Mouse (Mus musculus) hindbrain, embryonic 16.5 days (tissue): Measurements from ENCODE around the gene Prss21. TPM values are rescaled to one million over a fixed set of nuclear protein-coding genes. Genes with fewer than 3 reads are reported as not detected.
"Not testable (repeated sequence)": the region's sequence is repeated elsewhere in the genome, so short reads cannot be mapped to it uniquely, and the experiment has no call there.

Experiments
- ATAC-seq: fragments of 200-750 bp; cut with Nextera tagmentation; 2 replicates; pipeline ENCODE4 v1.8.0; 2017; ENCODE audit warnings: moderate TSS enrichment, moderate library complexity
- H3K27ac ChIP-seq: fragments of 300-500 bp; sonication (generic); 2 replicates; pipeline ENCODE4 v1.5.1; 2014; ENCODE audit warnings: low read depth, mild to moderate bottlenecking, control low read depth, low read length, moderate library complexity
- H3K27me3 ChIP-seq: fragments of 300-500 bp; sonication (generic); replicated peaks from 2 replicates; pipeline ENCODE4 v1.6.1; 2014; ENCODE audit warnings: low read length; ENCODE audit not compliant: control insufficient read depth, insufficient read depth
- H3K36me3 ChIP-seq: fragments of 300-500 bp; sonication (generic); 2 replicates; pipeline ENCODE4 v1.6.1; 2014; ENCODE audit warnings: mild to moderate bottlenecking, low read length, moderate library complexity, mixed read lengths; ENCODE audit not compliant: control insufficient read depth, insufficient read depth
- H3K4me1 ChIP-seq: fragments of 300-500 bp; sonication (generic); 2 replicates; pipeline ENCODE4 v1.6.1; 2014; ENCODE audit warnings: low read depth, low read length; ENCODE audit not compliant: control insufficient read depth, insufficient read depth
- H3K4me2 ChIP-seq: fragments of 300-500 bp; sonication (generic); 2 replicates; pipeline ENCODE4 v1.6.1; 2014; ENCODE audit warnings: mild to moderate bottlenecking, low read length, control low read depth, moderate library complexity
- H3K4me3 ChIP-seq: fragments of 300-500 bp; sonication (generic); 2 replicates; pipeline ENCODE4 v1.5.1; 2014; ENCODE audit warnings: mild to moderate bottlenecking, low read length, control low read depth, moderate library complexity
- H3K9ac ChIP-seq: fragments of 300-500 bp; sonication (generic); 2 replicates; pipeline ENCODE4 v1.6.1; 2014; ENCODE audit warnings: low read depth, mild to moderate bottlenecking, control low read depth, low read length, moderate library complexity
- H3K9me3 ChIP-seq: fragments of 300-500 bp; sonication (generic); 2 replicates; pipeline ENCODE4 v1.6.1; 2014; ENCODE audit warnings: mild to moderate bottlenecking, low read length, moderate library complexity; ENCODE audit not compliant: control insufficient read depth
- WGBS: fragments of 180-500 bp; shearing (Covaris S2); extraction: QIAGEN DNeasy Blood & Tissue Kit; methylation state at CpG from one replicate; pipeline ENCODE4 v1.1.7; 2014; 5-methylcytosine and 5-hydroxymethylcytosine counted together
- microRNA-seq: library from miRNA; unstranded; fragments of <30 nt; microRNA quantifications from one replicate; pipeline ENCODE4, GENCODE M21; 2017
- polyA plus RNA-seq: library from polyadenylated mRNA; unstranded; fragments of >200 nt; fragmentation: Nextera tagmentation; extraction: Ambion mirVana; gene quantifications from 2 replicates; pipeline ENCODE4 v1.2.1, GENCODE M21; 2015

Gene Prss21
- polyA plus RNA-seq, 1 experiment from 2014 or later = not detected

GRCm38 (mm10) chr17:23880576-23880975, 12.7 kb downstream of the Prss21 start, which contains the start of the genes Dcpp1 and Dcpp2:
TSS of gene Dcpp1 (plus strand) at chr17:23880876.
TSS of gene Dcpp2 (plus strand) at chr17:23880880.
- H3K4me3 ChIP-seq, H3K9ac ChIP-seq, H3K4me2 ChIP-seq, H3K27ac ChIP-seq, H3K27me3 ChIP-seq, H3K4me1 ChIP-seq, H3K36me3 ChIP-seq, ATAC-seq, H3K9me3 ChIP-seq: not testable (repeated sequence)
- WGBS = 77% methylated on average over 4 of the region's 4 CpGs

DNA sequence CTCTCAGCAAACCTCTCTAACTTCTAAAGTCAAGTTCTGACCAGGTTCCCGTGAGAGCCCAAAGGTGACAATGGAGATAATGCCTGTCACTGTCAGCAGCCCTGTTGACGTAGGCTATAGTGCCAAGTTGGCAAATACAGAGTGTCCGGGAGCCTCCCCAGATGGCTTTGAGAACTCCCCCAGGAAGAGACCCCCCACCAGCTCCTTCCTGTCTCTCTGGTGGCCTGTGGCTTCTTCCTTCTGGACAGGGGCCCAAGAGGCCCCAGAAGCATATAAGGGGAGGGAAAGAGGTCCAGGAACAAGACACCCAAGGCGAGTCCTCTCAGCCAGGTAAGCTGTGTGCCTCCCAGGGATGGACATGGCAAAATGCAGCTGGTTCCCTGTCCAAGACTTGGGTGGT, 49.3 kb downstream of the Prss21 start, which contains the start of gene Dcpp3:
Dcpp3 (plus strand) TSS at position 301 of the 400 bp plus-strand sequence.
- H3K9me3 ChIP-seq, ATAC-seq, H3K36me3 ChIP-seq, H3K27me3 ChIP-seq, H3K4me3 ChIP-seq, H3K4me2 ChIP-seq, H3K9ac ChIP-seq, H3K27ac ChIP-seq, H3K4me1 ChIP-seq: not testable (repeated sequence)
- WGBS = 70% methylated on average over 4 of the region's 4 CpGs

Small RNA genes within 50 kb of the gene (microRNA-seq; reads per million reads assigned to microRNA genes)
- gene Mir5125 = not detected

Other genes with a start within 250 kb of the Prss21 start
- 1.2 and 1.5 TPM in 2 replicates for gene Mmp25, start 222.8 kb upstream of the Prss21 start, polyA plus RNA-seq
- gene Bicdl2, start 207.6 kb upstream of the Prss21 start, polyA plus RNA-seq = 0.19 TPM in 1 of 2 replicates, not detected in the other
- 150 and 153 TPM in 2 replicates for gene Hcfc1r1, start 194.5 kb upstream of the Prss21 start, polyA plus RNA-seq
- 41.3 and 42.1 TPM in 2 replicates for gene Thoc6, start 194.2 kb upstream of the Prss21 start, polyA plus RNA-seq
- gene Tnfrsf12a, start 190.6 kb upstream of the Prss21 start, polyA plus RNA-seq = 5.8 and 6.1 TPM in 2 replicates
- gene Cldn6, start 188.8 kb upstream of the Prss21 start, polyA plus RNA-seq = 0.34 and 0.54 TPM in 2 replicates
- gene Cldn9, start 184.0 kb upstream of the Prss21 start, polyA plus RNA-seq = 1.6 and 2.0 TPM in 2 replicates
- gene 1520401A03Rik, start 145.3 kb upstream of the Prss21 start, polyA plus RNA-seq = 0.13 TPM in 1 of 2 replicates, not detected in the other
- gene Pkmyt1, start 141.7 kb upstream of the Prss21 start, polyA plus RNA-seq = 20.8 and 21.1 TPM in 2 replicates
- 81.4 and 84.1 TPM in 2 replicates for gene Paqr4, start 127.2 kb upstream of the Prss21 start, polyA plus RNA-seq
- gene Kremen2, start 122.2 kb upstream of the Prss21 start, polyA plus RNA-seq = 1.4 and 1.8 TPM in 2 replicates
- gene Flywch1, start 96.5 kb upstream of the Prss21 start, polyA plus RNA-seq = 202 and 203 TPM in 2 replicates
- 73.9 and 86.2 TPM in 2 replicates for gene Flywch2, start 82.0 kb upstream of the Prss21 start, polyA plus RNA-seq
- 410 and 420 TPM in 2 replicates for gene Srrm2, start 77.5 kb upstream of the Prss21 start, polyA plus RNA-seq
- gene Elob, start 38.9 kb upstream of the Prss21 start, polyA plus RNA-seq = 1,167 and 1,245 TPM in 2 replicates
- gene Prss33, start 32.0 kb upstream of the Prss21 start, polyA plus RNA-seq = 0.17 TPM in 1 of 2 replicates, not detected in the other
- gene Prss32, start 24.2 kb upstream of the Prss21 start, polyA plus RNA-seq = 0.14 TPM in 1 of 2 replicates, not detected in the other
- 1.2 and 2.0 TPM in 2 replicates for gene Prss41, start 23.9 kb upstream of the Prss21 start, polyA plus RNA-seq
- not detected in 2 replicates for gene Dcpp1, start 12.8 kb downstream of the Prss21 start, polyA plus RNA-seq
- gene Dcpp2, start 12.8 kb downstream of the Prss21 start, polyA plus RNA-seq = not detected in 2 replicates
- 0.24 TPM in 1 of 2 replicates, not detected in the other for gene Dcpp3, start 49.4 kb downstream of the Prss21 start, polyA plus RNA-seq
- gene Sbp, start 73.6 kb downstream of the Prss21 start, polyA plus RNA-seq = not detected in 2 replicates
- gene Sbpl, start 87.2 kb downstream of the Prss21 start, polyA plus RNA-seq = not detected in 2 replicates
- not detected in 2 replicates for gene Prss30, start 112.5 kb downstream of the Prss21 start, polyA plus RNA-seq
- not detected in 2 replicates for gene Prss22, start 130.0 kb downstream of the Prss21 start, polyA plus RNA-seq
- 0.12 and 0.16 TPM in 2 replicates for gene Prss27, start 170.1 kb downstream of the Prss21 start, polyA plus RNA-seq
- 82.0 and 89.9 TPM in 2 replicates for gene Kctd5, start 205.4 kb downstream of the Prss21 start, polyA plus RNA-seq